Mouse (Mus musculus) heart, adult 2 months (tissue): ENCODE results near the gene Olfr1513. TPM values are rescaled to one million over a fixed set of nuclear protein-coding genes. Genes with fewer than 3 reads are reported as not detected.
"Not testable (repeated sequence)": the region's sequence is repeated elsewhere in the genome, so short reads cannot be mapped to it uniquely, and the experiment has no call there.

ENCODE experiments used
- DNase-seq, 2 experiments: peaks; one replicate each; pipeline ENCODE4 v3.0.0; 2021
- H3K27ac ChIP-seq: fragments of 200-600 bp; 2 replicates; pipeline ENCODE4 v1.8.1; 2022
- H3K27me3 ChIP-seq: fragments of 200-500 bp; 2 replicates; pipeline ENCODE4 v1.6.1; 2012; ENCODE audit warnings: mild to moderate bottlenecking, low read length, inconsistent platforms, mixed read lengths; ENCODE audit not compliant: control insufficient read depth, insufficient read depth
- H3K36me3 ChIP-seq: fragments of 200-500 bp; 2 replicates; pipeline ENCODE4 v1.6.1; 2012; ENCODE audit warnings: low read length, inconsistent platforms; ENCODE audit not compliant: control insufficient read depth, insufficient read depth
- H3K4me1 ChIP-seq: fragments of 200-500 bp; 2 replicates; pipeline ENCODE4 v1.6.1; 2011; ENCODE audit warnings: low read length; ENCODE audit not compliant: control insufficient read depth, insufficient read depth
- H3K4me3 ChIP-seq: fragments of 200-600 bp; 2 replicates; pipeline ENCODE4 v1.8.1; 2022
- H3K79me2 ChIP-seq: fragments of 200-500 bp; replicated peaks from 2 replicates; pipeline ENCODE4 v1.6.1; 2012; ENCODE audit warnings: mild to moderate bottlenecking, inconsistent platforms, low read length, moderate library complexity, mixed read lengths; ENCODE audit not compliant: control insufficient read depth, insufficient read depth
- H3K9ac ChIP-seq: fragments of 200-500 bp; 2 replicates; pipeline ENCODE4 v1.6.1; 2012; ENCODE audit warnings: low read depth, mild to moderate bottlenecking, control low read depth, inconsistent platforms, low read length, mixed read lengths
- CTCF ChIP-seq: fragments of 200-600 bp; IDR thresholded peaks from 2 replicates; pipeline ENCODE4 v1.8.1; 2022; ENCODE audit warnings: antibody characterized with exemption, mild to moderate bottlenecking, moderate library complexity
- EP300 ChIP-seq: fragments of 200-500 bp; IDR thresholded peaks from 2 replicates; pipeline ENCODE4 v1.6.1; 2011; ENCODE audit warnings: low read depth, low read length, control low read depth; ENCODE audit not compliant: insufficient read depth
- POLR2A ChIP-seq: fragments of 200-500 bp; IDR thresholded peaks from 2 replicates; pipeline ENCODE4 v1.6.1; 2011; ENCODE audit warnings: mild to moderate bottlenecking, low read depth, low read length, control low read depth; ENCODE audit not compliant: insufficient read depth
- WGBS: fragments of 180-500 bp; shearing (Covaris S2); methylation state at CpG from one replicate; pipeline ENCODE4 v1.1.7; 2018; 5-methylcytosine and 5-hydroxymethylcytosine counted together
- intact Hi-C: fragments of 180-260 bp; cut with DNase I; formaldehyde crosslinking; loops from one replicate; pipeline ENCODE4 v1.15.1; 2025
- long read RNA-seq: library from polyadenylated mRNA; stranded (forward); transcript quantifications from one replicate; pipeline ENCODE4 v2.0.0, GENCODE M21; 2021
- polyA plus RNA-seq: library from polyadenylated mRNA; depleted of rRNA; stranded (reverse); fragments of >200 nt; gene quantifications from 2 replicates; pipeline ENCODE4 v1.2.3, GENCODE M21; 2012; rRNA removed
- total RNA-seq, 2 experiments: library from RNA; stranded (reverse); gene quantifications; 2 replicates each; pipeline ENCODE4 v1.2.3; 2021

The Olfr1513 gene
- total RNA-seq (not detected), polyA plus RNA-seq (not detected in 2 replicates)
- long read RNA-seq = 0 reads

DNA sequence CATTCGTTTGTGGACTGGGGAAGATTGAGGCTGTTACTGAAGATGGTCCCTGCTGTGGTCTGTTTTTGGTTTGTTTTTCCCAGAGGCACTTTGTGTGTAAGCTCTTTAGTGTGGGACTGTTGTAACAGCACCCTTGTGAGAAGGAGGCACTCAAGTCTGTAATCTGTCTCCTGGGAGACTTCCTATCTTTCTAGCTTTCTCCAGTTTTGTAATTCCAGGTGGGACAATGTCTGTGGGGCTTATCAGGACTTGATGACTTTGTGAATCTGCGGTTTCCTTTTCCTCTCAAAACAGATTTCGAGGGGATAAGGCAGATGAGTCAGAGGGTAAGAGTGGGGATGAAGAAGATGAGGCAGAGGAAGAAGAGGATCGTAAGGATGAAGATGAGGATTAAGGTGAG is at the start of gene Olfr1513:
Gene Olfr1513, minus strand, starts transcription at position 101 of the 400 bp plus-strand sequence.
- Histone ChIP-seq H3K4me1 (no peaks in the 10 kb centered on the region), H3K4me3 (no peak within 1 kb of the TSS), H3K27ac (no peak within 1 kb of the TSS), H3K9ac (no peak within 1 kb of the TSS), H3K79me2 (no peaks in the 10 kb centered on the region), H3K27me3 (no peaks in the 10 kb centered on the region; the same call in 1 of the 2 replicates), H3K36me3 (no peaks in the 10 kb centered on the region)
- DNase-seq = no peak
- no peak for TF ChIP-seq EP300
- TF ChIP-seq POLR2A = no peak
- TF ChIP-seq CTCF = no peak
- 44% methylated on average over 4 of the region's 4 CpGs for WGBS
- intact Hi-C loops = no loop called here

- Histone ChIP-seq H3K79me2 (no peaks in the 10 kb centered on the region), H3K36me3 (no peaks in the 10 kb centered on the region), H3K27ac (no peak within 1 kb of the TSS), H3K27me3 (no peaks in the 10 kb centered on the region), H3K4me1 (no peaks in the 10 kb centered on the region), H3K9ac (no peak within 1 kb of the TSS), H3K4me3 (no peak within 1 kb of the TSS)
- TF ChIP-seq CTCF = no peak
- TF ChIP-seq EP300 = no peak
- TF ChIP-seq POLR2A = no peak
- WGBS = 74% methylated on average over 4 of the region's 4 CpGs
- DNase-seq = no peak
- intact Hi-C loops = no loop called here
Measured at GRCm38 (mm10) chr14:52397279-52397678, 41.1 kb upstream of the Olfr1513 start, which contains the start of gene Olfr1511. Gene Olfr1511 (minus strand): TSS chr14:52397379.

- H3K79me2 ChIP-seq, DNase-seq, intact Hi-C loops, H3K36me3 ChIP-seq, H3K27ac ChIP-seq, H3K27me3 ChIP-seq, H3K4me3 ChIP-seq, H3K9ac ChIP-seq, H3K4me1 ChIP-seq: not testable (repeated sequence)
- 50% methylated on average over 9 of the region's 9 CpGs for WGBS
Measured at GRCm38 (mm10) chr14:52390084-52390848, 34.1 kb upstream of the Olfr1513 start.

DNA sequence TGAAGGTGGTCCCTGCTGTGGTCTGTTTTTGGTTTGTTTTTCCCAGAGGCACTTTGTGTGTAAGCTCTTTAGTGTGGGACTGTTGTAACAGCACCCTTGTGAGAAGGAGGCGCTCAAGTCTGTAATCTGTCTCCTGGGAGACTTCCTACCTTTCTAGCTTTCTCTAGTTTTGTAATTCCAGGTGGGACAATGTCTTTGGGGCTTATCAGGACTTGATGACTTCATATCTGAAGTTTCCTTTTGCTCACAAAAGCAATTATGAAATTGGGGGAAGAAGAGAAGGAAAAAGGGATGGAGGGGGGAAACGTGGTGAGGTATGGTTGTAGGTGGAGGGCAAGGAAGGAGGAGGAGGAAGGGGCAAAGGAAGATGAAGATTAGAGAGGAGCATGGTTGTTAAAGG is 22.9 kb upstream of the Olfr1513 start, which contains the start of gene Olfr1512:
Gene Olfr1512, minus strand, starts transcription at position 101 of the 400 bp plus-strand sequence.
- H3K9ac ChIP-seq = no peak within 1 kb of the TSS
- H3K27me3 ChIP-seq = no peaks in the 10 kb centered on the region
- H3K4me1 ChIP-seq = no peaks in the 10 kb centered on the region
- no peaks in the 10 kb centered on the region for H3K79me2 ChIP-seq
- no peak for TF ChIP-seq CTCF
- TF ChIP-seq EP300 = no peak
- no peak for TF ChIP-seq POLR2A
- H3K36me3 ChIP-seq = no peaks in the 10 kb centered on the region
- intact Hi-C loops = no loop called here
- DNase-seq = no peak
- no peak within 1 kb of the TSS for H3K4me3 ChIP-seq
- no peak within 1 kb of the TSS for H3K27ac ChIP-seq
- 64% methylated on average over 2 of the region's 2 CpGs for WGBS

DNA sequence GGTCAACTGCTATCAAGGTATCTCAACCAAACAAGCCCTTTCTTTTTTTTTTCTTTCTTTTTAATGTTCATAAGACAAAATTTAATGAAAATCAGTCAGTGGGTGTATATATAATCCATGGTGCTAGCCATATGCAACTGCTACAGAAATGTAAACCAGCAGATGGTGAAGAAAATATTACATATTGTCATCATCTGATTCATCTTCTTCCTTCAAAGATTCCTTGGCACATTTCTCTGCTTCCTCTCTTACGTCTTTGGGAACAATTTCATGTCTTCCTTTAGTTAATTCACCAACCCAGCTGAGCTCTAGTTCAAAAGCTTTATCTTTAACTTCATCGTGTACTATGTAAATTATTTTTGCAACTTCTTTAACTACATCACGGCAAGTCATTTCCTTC is 12.5 kb upstream of the Olfr1513 start:
- intact Hi-C loops = no loop called here
- Histone ChIP-seq H3K36me3 (no peaks in the 10 kb centered on the region), H3K79me2 (no peaks in the 10 kb centered on the region), H3K9ac (no peak overlapping the region), H3K27me3 (no peaks in the 10 kb centered on the region), H3K4me1 (no peaks in the 10 kb centered on the region), H3K27ac (no peak overlapping the region), H3K4me3 (no peak overlapping the region)
- WGBS = 73% methylated on average over 3 of the region's 3 CpGs
- no peak for DNase-seq
- no peak for TF ChIP-seq CTCF
- TF ChIP-seq POLR2A = no peak

DNA sequence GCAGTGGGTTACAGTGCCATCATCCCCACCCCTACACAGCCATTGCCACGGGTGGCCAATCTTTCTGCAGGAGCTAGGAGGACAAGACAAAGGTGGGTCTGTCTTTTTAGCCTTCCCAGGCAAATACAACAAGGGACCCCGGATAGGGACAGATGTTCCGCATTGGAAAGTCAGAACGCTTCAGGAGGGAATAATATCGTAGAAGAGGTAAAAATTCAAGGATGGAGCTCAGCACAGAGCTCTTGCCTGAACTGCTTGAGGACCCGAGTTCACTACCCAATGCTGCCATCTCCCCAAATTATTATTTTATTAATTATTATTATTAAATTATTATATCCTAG is 16.7 kb downstream of the Olfr1513 start:
- DNase-seq = no peak
- Histone ChIP-seq H3K9ac (no peak overlapping the region), H3K36me3 (no peaks in the 10 kb centered on the region), H3K79me2 (no peaks in the 10 kb centered on the region), H3K27me3 (no peaks in the 10 kb centered on the region), H3K4me3 (no peak overlapping the region), H3K27ac (no peak overlapping the region), H3K4me1 (no peaks in the 10 kb centered on the region)
- intact Hi-C loops = loop anchor here (2.0 to 5.0 kb wide), 3 partner anchors 45 to 215 kb away; no protein-coding TSS in a partner anchor
- TF ChIP-seq POLR2A (no peak), CTCF (no peak), EP300 (no peak)
- WGBS = 72% methylated on average over 6 of the region's 6 CpGs
